Mouse (Mus musculus): ENCODE measurements around the gene Zbed3.
"Not testable (repeated sequence)": the region's sequence is repeated elsewhere in the genome, so short reads cannot be mapped to it uniquely, and the experiment has no call there.

Zbed3 gene

DNA sequence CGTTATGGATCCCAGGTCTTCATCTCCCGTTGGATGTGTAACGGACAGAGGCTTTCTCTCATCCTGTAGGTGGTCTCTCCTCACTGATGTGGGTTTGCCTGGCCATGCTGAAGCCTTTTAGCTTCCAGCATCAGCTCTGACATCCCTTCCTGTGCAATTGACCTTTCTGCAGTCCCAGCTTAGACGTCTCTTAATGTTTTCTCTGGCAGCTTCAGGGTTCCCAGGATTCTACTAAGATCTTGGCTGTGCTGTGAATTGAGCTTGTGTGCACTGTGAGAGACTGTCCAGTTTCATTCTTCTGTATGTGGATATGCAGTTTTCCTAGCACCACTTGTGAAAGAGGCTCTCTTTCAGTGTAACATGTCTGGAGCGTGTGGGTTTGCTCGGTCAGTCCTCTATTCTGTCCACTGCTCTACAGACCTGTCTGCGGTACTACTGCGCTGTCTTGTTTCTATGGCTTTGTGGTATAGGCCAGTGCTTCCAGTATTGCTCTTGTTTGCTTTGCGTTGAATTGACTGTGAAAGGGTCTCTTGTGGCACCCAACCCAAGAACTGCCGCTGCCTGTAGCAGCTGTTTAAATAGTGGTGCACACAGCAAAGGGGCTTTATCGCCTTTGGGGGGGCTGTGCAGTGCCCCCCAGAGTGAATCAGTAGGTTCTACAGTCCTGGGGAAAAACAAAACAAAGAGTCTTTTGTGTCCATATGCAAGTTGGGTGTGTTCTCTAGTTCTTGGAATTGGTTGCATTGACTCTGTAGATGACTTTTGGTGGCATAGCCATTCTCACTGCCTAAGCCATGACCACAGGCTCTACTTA, 8.9 kb downstream of the Zbed3 start:
- DNase-seq (ENCODE audit: low spot score in 2 of 2), result no peak

GRCm38 (mm10) chr13:95336122-95336677, 12.8 kb downstream of the Zbed3 start:
- DNase-seq (ENCODE audit: low spot score in 2 of 2), result no peak

DNA sequence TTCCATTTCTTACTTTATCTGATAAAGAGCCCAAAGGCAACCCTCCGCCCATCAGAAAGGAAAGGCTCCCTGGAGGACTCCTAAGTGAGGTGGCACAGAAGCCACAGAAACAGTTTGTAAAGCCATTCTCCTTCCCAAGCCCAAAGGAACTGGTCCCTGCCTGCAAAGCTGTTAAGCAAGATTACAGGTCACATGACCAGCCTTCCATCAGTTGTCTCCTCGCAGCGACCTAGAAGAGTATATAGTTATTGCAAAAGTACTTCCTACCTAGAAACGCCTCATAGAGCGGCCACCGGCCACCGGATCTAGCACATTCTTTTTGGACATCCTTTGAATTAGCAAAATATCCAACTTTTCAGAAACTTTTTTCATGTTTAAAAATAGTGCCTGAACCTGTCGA, 20.1 kb downstream of the Zbed3 start:
- no peak for DNase-seq (ENCODE audit: low spot score in 2 of 2)

DNA sequence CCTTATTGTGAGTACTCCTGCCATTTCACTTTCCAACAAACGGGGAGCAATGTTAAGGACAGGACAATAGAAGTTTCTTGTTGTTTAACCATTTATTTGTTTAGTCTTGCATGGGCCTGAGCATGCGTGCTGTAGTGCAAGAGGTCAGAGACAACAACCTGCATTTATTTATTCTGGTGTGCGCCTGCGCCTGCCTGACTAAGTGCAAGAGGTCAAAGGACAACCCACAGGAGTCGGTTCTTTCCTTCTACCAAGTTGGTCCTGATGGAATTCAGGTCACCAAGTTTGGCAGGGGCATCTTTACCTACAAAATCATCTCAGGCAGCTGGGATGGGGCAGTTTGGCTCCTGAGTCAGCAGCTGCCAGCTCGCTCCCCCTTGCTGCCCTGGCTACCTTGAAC, 22.5 kb downstream of the Zbed3 start:
- DNase-seq (ENCODE audit: low spot score in 2 of 2), result no peak

DNA sequence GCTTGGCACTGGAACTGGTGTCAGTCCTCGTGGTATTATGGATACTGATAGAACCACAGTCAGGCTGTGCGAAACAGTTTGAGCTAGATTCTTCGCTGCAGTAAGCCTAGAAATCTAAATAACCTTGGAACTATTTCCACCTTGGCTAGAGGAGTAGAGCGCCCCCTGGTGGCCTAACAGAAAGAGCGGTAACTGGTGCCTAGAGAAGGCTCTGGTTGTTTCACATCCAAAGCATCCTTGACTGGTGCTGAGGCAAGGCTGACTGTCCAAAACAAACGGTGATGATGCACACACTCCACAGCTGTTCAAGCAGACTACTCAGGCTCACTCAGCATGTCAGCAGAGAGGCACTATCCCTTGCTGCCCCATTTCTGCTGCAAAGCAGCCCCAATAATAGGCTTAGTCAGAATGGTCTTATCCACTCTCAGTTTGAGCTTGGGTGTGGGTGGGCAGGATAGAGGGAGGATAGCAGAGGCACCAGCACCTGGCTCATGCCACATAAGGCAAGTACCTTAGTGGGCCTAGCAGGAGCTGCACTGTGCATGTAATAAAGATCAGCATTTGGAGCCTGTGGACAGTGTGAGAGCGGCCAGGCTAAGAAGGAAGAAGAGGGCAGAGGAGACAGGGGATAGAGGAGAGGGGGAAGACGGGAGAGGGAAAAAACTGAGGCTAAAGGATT, 23.7 kb downstream of the Zbed3 start:
- DNase-seq (ENCODE audit: low spot score in 2 of 2), result peak; percentile 49 to 73

DNA sequence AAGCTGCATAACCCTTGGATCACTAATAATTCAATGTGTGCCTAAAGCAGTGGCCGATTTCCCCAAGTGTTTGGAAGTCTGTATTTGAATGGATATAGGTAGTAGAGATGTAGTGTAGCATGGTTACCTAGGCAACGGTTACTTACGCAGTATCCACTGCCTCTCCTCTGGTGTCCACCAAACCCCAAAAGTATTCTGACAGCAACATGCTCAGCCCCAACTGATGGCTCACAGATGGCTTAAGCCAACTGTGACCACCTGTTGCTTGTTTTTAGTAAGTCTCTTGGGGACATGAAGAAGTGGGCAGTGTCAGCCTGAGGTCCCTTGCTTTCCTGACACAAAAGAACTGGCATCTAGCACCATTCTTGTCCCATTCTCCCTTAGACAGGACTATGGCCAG, 25.1 kb downstream of the Zbed3 start:
- no peak for DNase-seq (ENCODE audit: low spot score in 2 of 2)

GRCm38 (mm10) chr13:95358223-95358622, 34.8 kb downstream of the Zbed3 start:
- DNase-seq (ENCODE audit: low spot score in 2 of 2), result no peak

GRCm38 (mm10) chr13:95363440-95363839, 40.0 kb downstream of the Zbed3 start:
- no peak for DNase-seq (ENCODE audit: low spot score in 2 of 2)

- no peak for DNase-seq (ENCODE audit: low spot score in 2 of 2)
Measured at GRCm38 (mm10) chr13:95366356-95366755, 42.9 kb downstream of the Zbed3 start.

GRCm38 (mm10) chr13:95374701-95375553, 51.5 kb downstream of the Zbed3 start, which contains the start of gene Aggf1:
TSS of gene Aggf1 (minus strand) at chr13:95375352.
- peak; percentile 83 to 91 for DNase-seq (ENCODE audit: low spot score in 2 of 2)

DNA sequence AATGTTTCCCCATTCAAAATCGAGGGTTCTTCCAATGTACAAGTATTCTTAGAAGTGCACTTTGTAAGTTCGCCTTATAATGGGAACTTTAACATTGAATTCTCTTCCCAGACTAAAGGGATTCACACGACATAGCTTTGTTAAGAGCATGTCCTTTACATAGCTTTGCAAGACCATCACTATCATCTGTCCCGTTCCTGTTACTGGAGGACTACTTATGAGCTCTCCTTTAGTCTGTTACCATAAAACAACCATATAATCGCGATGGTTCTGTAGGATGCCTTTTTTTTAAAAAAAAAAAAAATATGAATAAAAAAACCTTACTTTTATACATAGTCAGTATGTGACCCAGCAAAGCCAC, 52.1 kb downstream of the Zbed3 start:
- DNase-seq (ENCODE audit: low spot score in 2 of 2), result no peak

- not testable (repeated sequence) for DNase-seq (ENCODE audit: low spot score in 2 of 2)
Measured at GRCm38 (mm10) chr13:95376689-95377289, 53.4 kb downstream of the Zbed3 start.

GRCm38 (mm10) chr13:95378696-95379095, 55.3 kb downstream of the Zbed3 start:
- DNase-seq (ENCODE audit: low spot score in 2 of 2), result no peak

DNA sequence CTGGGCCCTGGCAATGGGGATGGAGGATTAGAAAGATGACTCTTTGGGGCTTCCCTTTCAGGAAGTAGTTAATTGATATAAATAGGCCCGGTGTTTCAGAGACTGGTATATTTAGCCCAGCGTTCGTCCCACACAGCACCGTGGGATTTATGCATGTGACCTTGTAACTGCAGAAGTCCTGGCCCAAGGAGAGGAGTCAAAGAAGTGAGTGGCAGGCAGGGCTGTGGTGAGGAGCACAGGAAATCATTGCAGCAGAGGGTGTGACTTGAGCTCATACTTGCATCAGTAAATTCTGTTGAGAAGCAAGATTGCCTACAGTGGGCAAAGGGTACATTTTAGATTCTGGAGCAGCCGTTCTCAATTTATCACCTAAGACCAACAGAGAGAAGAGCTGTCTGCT, 59.0 kb downstream of the Zbed3 start:
- DNase-seq (ENCODE audit: low spot score in 2 of 2), result no peak
